Mouse (Mus musculus) embryonic fibroblast, embryonic 13.5 days (primary cell): ENCODE measurements around the gene Scarf2.

ENCODE experiments used
- CTCF ChIP-seq: IDR thresholded peaks from 2 replicates; pipeline ENCODE4 v1.5.1; 2011; ENCODE audit warnings: mild to moderate bottlenecking, control low read depth, low read length, moderate library complexity, borderline replicate concordance; ENCODE audit not compliant: insufficient read depth
- POLR2A ChIP-seq: IDR thresholded peaks from 2 replicates; pipeline ENCODE4 v1.6.1; 2011; ENCODE audit warnings: low read depth, mild to moderate bottlenecking, control low read depth, low read length, moderate library complexity

- TF ChIP-seq CTCF (no peak), POLR2A (no peak)
These were observed 36.2 kb downstream of the Scarf2 start for GRCm38 (mm10) chr16:17833321-17833680.
